Mouse (Mus musculus): Measurements from ENCODE around the gene Orm2.

Orm2 gene

DNA sequence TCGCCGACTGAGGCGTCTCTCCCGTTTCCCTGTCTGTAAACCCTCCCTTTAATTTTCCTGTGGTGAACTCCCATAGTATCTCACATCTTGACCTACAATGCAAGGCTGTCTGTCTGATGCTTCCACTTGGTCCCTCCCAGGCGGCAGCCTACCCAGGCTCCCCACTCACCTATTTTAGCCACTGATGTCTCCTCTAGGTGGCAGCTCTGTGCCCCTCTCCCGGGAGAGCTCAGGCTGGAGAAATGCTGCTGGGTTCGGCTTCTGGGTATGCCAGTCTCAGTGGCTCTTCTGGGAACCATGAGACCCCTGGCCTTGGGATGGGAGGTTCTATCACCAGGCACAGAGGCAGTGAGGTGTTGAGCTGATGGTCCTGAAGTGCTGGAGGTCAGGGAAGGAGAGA is 15.2 kb downstream of the Orm2 start:
- no peak for DNase-seq (ENCODE audit: low read depth, low spot score)

GRCm38 (mm10) chr4:63382676-63383369 is 20.6 kb downstream of the Orm2 start:
- DNase-seq (ENCODE audit: low read depth, low spot score), result no peak

DNA sequence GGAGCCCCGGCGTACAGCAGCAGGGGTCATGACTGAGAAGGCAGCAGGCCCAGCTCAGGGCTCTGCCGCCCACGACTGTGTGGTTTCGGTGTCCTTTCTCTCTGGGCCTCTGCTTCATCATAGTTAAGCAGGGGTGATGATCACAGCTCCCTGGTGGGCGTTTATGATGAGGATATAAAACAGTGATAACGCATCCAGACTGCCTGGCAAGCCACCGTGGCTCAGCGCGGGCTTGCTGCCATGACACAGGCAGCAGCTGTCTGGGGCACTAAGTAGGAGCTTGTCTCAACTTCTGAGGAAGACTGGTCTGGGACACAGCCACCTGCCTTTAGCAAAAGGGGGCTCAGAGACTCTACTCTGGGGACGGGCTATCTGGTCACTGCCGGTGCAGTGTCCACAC is 21.2 kb downstream of the Orm2 start:
- no peak for DNase-seq (ENCODE audit: low read depth, low spot score)

DNA sequence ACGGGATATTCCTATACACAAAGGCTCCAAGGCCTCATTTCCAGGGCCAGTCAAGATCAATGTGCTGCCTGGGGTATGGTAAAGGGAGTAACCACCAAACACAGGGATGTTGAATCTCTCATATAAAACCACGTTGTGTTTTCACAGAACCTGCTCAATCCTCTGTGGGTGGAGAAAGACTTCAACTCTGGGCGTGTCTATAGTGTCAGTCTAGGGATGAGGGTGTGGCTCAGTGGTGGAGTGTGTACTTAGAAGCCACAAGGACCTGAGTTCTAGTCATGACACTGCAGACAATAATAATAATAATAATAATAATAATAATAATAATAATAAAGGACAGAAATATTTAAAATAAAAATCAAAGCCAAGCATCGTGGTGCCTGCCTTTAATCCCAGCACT is 22.0 kb downstream of the Orm2 start:
- DNase-seq (ENCODE audit: low read depth, low spot score), result no peak

DNA sequence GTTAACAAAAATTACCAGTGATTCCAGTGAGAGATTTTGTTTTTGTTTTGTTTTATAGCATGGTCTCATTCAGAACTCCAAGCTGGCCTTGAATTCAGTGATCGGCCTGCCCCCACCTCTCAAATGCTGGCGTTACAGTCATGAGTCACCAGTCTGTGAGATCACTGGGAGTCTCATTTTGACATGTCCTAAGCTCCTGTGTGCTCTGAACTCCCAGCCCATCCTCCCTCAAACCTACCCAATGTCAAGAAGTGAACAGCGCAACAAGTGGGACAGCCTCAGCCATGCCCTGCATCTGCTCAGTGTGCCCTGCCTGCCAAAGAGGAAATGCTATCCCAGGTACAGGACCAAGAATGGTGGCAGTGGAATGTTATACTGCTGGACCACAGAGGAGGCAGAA is 23.0 kb downstream of the Orm2 start:
- no peak for DNase-seq (ENCODE audit: low read depth, low spot score)

GRCm38 (mm10) chr4:63385784-63386183 is 23.5 kb downstream of the Orm2 start:
- no peak for DNase-seq (ENCODE audit: low read depth, low spot score)

DNA sequence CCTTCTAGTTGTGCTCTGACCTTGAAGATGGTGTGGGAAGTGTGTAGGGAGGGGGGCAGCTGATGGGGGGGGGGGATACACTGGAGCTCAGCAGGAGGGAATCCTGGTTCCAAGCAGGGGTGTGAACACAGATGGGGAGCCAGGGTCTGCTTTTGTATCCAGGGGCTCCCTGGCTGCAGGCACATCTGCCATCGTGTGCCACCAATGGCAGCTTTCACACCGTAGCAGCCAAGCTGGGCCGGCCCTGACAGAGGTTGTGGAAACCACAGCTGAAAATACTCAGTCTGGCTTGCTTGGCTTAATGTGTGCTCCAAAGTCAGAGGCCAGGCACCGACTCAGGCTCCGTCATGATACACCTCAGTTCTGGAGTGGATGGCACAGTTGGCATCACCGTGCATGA is 25.8 kb downstream of the Orm2 start:
- DNase-seq (ENCODE audit: low read depth, low spot score), result no peak

GRCm38 (mm10) chr4:63389121-63389886 is 27.1 kb downstream of the Orm2 start:
- no peak for DNase-seq (ENCODE audit: low read depth, low spot score)

GRCm38 (mm10) chr4:63389887-63390528 is 27.8 kb downstream of the Orm2 start:
- DNase-seq (ENCODE audit: low read depth, low spot score), result no peak

DNA sequence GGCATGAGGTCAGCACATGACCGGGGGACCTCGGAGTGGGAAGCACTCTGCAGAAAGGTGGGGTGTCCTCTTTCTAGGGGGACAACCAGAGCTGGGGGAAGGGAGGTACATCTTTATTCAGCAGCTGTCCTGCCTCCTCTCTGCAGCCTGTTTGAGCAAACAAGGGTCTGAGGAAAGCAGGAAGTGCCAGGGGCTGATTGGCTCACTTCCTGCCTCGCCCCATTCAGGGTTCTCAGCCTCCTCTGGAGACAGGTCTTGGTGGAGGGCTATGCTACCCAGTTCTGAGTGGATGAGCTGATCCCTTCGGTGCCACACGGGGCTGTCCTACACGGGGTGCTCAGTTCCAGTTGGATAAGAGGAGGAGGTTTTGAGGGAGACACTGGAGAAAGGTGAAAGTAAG is 29.1 kb downstream of the Orm2 start:
- DNase-seq (ENCODE audit: low read depth, low spot score), result no peak

GRCm38 (mm10) chr4:63397981-63398537 is 35.8 kb downstream of the Orm2 start:
- no peak for DNase-seq (ENCODE audit: low read depth, low spot score)

- no peak for DNase-seq (ENCODE audit: low read depth, low spot score)
Measured at GRCm38 (mm10) chr4:63398854-63399609, 36.8 kb downstream of the Orm2 start.

DNA sequence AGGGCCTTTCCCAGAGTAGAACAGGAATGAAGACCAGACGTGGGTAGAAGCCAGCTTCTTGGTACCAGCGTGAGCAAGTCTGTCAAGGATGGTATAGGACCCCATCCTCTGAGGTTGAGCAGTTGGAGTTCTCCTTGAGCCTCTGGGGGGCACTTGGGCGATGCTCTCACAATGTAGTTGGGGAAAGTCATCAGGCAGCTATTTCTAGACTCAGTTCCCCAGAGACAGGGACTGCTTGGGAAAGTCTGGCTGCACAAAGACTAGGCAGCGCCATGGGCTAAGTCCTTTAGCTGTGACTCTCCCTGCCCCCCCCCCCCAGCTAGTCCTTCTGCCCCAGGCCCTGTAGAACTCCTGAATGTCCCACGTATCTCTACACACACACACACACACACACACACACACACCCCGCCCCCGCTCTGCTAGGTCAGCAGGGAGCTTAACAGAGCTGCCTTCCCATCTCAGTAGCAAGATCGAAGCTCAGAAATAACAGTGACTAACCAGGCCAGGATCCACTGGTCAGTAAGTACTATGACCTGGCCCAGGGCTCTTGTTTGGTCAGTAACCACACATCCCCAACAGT is 37.5 kb downstream of the Orm2 start:
- no peak for DNase-seq (ENCODE audit: low read depth, low spot score)

DNA sequence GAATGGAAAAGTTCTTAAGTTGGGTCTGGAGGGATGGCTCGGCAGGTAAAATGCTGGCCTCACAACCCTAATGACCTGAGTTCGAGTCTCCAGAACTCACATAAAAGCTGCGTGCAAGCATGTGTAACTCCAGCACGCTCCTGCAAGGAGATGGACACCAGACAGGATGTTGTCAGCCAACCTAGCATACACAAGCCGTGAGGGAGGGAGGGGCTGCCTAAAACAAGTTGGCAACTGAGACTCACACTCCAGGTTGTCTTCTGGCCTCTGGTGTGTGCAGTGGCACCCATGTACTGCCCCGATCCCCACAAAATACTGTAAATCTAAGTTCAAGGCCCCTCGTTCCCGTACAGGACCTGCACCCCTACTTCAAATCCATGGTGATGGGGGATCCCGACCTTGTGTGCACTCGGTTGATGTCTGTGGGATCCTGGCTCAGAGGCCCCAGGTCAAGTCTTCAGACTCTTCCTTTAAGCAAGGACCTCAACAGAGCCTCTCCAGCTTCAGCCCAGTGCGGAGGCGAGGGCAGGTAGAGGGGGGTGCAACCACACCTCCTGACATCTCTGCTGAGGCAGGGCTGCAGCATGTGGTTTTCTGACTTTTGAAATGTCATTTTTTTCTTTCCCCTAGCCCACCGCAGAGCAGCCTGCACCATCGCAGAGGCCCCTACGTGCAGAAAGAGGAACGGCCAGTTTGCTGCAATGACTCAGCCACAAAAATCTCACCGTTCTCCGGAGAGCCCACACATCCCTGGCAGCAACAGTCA is 38.5 kb downstream of the Orm2 start:
- no peak for DNase-seq (ENCODE audit: low read depth, low spot score)

GRCm38 (mm10) chr4:63401620-63402019 is 39.4 kb downstream of the Orm2 start:
- DNase-seq (ENCODE audit: low read depth, low spot score), result no peak

GRCm38 (mm10) chr4:63402056-63402455 is 39.8 kb downstream of the Orm2 start:
- DNase-seq (ENCODE audit: low read depth, low spot score), result no peak

DNA sequence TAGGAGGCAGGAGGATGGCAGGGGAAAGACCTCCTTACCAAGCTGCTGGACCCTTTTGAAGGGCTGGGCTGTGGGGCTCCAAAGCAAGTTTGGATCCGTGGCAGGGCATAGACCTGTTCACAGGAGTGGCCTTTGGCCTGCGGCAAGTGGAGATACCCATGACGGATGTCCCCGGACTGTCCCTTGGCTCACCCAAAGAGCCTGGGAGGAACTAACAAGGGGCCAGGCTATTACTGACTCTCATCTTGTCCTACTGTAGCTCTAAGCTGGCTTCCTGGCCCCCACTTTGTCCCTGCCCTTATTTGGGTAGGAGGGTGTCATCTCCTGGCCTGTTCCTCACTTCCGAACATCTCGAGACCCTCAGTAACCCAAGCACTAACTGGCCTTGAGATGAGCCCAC is 40.3 kb downstream of the Orm2 start:
- DNase-seq (ENCODE audit: low read depth, low spot score), result no peak

DNA sequence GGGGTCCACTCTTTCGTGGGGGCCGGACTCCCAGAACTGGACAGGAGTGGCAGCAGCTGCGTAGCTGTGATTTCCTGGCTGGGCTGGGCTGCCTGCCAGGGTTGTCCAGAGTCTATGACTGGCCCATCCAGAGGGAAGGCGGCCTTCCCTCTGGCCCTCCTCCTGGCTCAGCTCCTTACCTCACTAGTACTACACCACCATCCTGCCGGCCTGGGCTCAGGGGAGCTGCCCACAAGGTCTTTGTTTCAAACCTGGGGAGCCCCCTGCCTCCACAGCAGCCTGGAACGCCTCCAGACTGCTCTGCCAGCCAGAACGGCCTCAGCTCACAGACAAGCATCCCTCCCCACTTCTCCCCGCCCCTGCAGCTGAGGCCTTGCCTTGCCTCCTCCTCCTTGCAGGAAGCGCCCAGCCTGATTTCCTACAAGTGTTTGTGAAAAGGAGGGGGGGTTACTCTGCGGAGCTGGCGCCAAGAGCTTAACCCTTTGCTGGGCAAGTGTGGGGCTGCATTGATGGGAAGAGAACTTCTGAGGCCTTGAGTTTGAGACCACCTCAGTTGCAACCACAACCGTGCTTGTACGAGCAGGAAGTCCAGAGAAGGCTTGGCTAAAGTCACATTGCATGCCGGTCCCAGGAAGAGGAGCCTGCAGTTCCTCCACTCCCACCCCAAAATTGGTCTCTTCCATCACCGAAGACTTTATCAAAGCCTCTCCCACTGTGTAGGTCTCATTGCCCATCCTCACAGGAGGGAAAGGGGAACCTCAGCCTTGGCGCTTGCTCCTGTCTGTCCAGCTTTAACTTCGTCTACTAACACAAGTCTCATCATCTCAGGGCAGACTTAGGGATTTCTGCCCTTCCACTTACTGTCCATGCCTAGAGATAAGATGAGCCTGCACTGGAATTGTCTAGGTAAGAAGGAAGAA is 41.1 kb downstream of the Orm2 start, which contains the start of gene Akna:
Akna (minus strand) TSS at position 315 of the 920 bp plus-strand sequence.
- DNase-seq (ENCODE audit: low read depth, low spot score), result peak; percentile 69

- no peak for DNase-seq (ENCODE audit: low read depth, low spot score)
Measured at GRCm38 (mm10) chr4:63404205-63404604, 42.0 kb downstream of the Orm2 start.
